Mouse (Mus musculus) MEL (cell line): ENCODE data around the gene Gm21915. TPM values are rescaled to one million over a fixed set of nuclear protein-coding genes. Genes with fewer than 3 reads are reported as not detected.

Experiments used
- DNase-seq: peaks from one replicate; pipeline ENCODE4 v3.0.0; 2011; ENCODE audit warnings: low read depth, low spot score
- H3K27ac ChIP-seq: 2 replicates; pipeline ENCODE4 v1.5.1; 2012; ENCODE audit warnings: low read depth, mild to moderate bottlenecking, control low read depth, low read length, moderate library complexity; ENCODE audit not compliant: control insufficient read depth
- H3K27me3 ChIP-seq, 2 experiments: fragments of 150-350 bp in 1 of 2; sonication (generic) in 1 of 2; 2 replicates each; pipeline ENCODE4 v1.6.1; 2012; ENCODE audit warnings: low read length in 2 of 2, mild to moderate bottlenecking in 2 of 2, improper control_type of control experiment in 1 of 2, moderate library complexity in 1 of 2; ENCODE audit not compliant: insufficient read depth in 2 of 2, control insufficient read depth in 1 of 2
- H3K36me3 ChIP-seq, 2 experiments: 2 replicates each; pipeline ENCODE4 v1.6.1; 2012 to 2014; ENCODE audit warnings: low read length in 2 of 2, improper control_type of control experiment in 1 of 2, inconsistent platforms in 1 of 2, mild to moderate bottlenecking in 1 of 2; ENCODE audit not compliant: insufficient read depth in 2 of 2, control insufficient read depth in 1 of 2
- H3K4me1 ChIP-seq, 2 experiments: fragments of 150-350 bp in 1 of 2; sonication (generic) in 1 of 2; 2 replicates each; pipeline ENCODE4 v1.6.1; 2012; ENCODE audit warnings: low read length in 2 of 2, improper control_type of control experiment in 1 of 2, mild to moderate bottlenecking in 1 of 2; ENCODE audit not compliant: insufficient read depth in 2 of 2, control insufficient read depth in 1 of 2
- H3K4me3 ChIP-seq, 2 experiments: fragments of 150-350 bp in 1 of 2; sonication (generic) in 1 of 2; 2 replicates each; pipeline ENCODE4 v1.5.1; 2012; ENCODE audit warnings: low read depth in 2 of 2, low read length in 2 of 2, mild to moderate bottlenecking in 2 of 2, moderate library complexity in 2 of 2, control low read depth in 1 of 2, improper control_type of control experiment in 1 of 2; ENCODE audit not compliant: control insufficient read depth in 1 of 2, insufficient read depth in 1 of 2
- H3K79me2 ChIP-seq: 2 replicates; pipeline ENCODE4 v1.6.1; 2012; ENCODE audit warnings: mild to moderate bottlenecking, low read length, moderate library complexity; ENCODE audit not compliant: control insufficient read depth, poor library complexity, insufficient read depth
- H3K9ac ChIP-seq: 2 replicates; pipeline ENCODE4 v1.6.1; 2012; ENCODE audit warnings: low read depth, mild to moderate bottlenecking, control low read depth, low read length, moderate library complexity; ENCODE audit not compliant: control insufficient read depth, poor library complexity, severe bottlenecking
- H3K9me3 ChIP-seq: fragments of 150-350 bp; sonication (generic); replicated peaks from 2 replicates; pipeline ENCODE4 v1.6.1; 2012; ENCODE audit warnings: mild to moderate bottlenecking, low read length, improper control_type of control experiment, moderate library complexity; ENCODE audit not compliant: insufficient read depth
- CHD2 ChIP-seq: IDR thresholded peaks from 2 replicates; pipeline ENCODE4 v1.6.1; 2011; ENCODE audit warnings: low read length, improper control_type of control experiment
- CTCF ChIP-seq, 3 experiments: IDR thresholded peaks in 2 of 3; conservative IDR thresholded peaks in 1 of 3; 2 replicates each; pipeline ENCODE4 v1.5.1; 2011 to 2012; ENCODE audit warnings: low read length in 3 of 3, low read depth in 2 of 3, mild to moderate bottlenecking in 2 of 3, improper control_type of control experiment in 1 of 3, inconsistent platforms in 1 of 3, mixed read lengths in 1 of 3, moderate library complexity in 1 of 3; ENCODE audit not compliant: control insufficient read depth in 1 of 3, insufficient read depth in 1 of 3, poor library complexity in 1 of 3, severe bottlenecking in 1 of 3
- E2F4 ChIP-seq: IDR thresholded peaks from 2 replicates; pipeline ENCODE4 v1.6.1; 2011; ENCODE audit warnings: low read depth, low read length, improper control_type of control experiment, borderline replicate concordance
- ELF1 ChIP-seq: IDR thresholded peaks from 2 replicates; pipeline ENCODE4 v1.6.1; 2014; ENCODE audit warnings: low read depth, mild to moderate bottlenecking, inconsistent platforms, low read length, improper control_type of control experiment, moderate library complexity
- EP300 ChIP-seq, 2 experiments: IDR thresholded peaks; 2 replicates each; pipeline ENCODE4 v1.6.1; 2011; ENCODE audit warnings: improper control_type of control experiment in 2 of 2, low read length in 2 of 2, low read depth in 1 of 2, mild to moderate bottlenecking in 1 of 2
- ETS1 ChIP-seq: IDR thresholded peaks from 2 replicates; pipeline ENCODE4 v1.6.1; 2012; ENCODE audit warnings: low read depth, mild to moderate bottlenecking, inconsistent platforms, low read length, improper control_type of control experiment, moderate library complexity
- GABPA ChIP-seq: IDR thresholded peaks from 2 replicates; pipeline ENCODE4 v1.6.1; 2012; ENCODE audit warnings: low read depth, mild to moderate bottlenecking, inconsistent platforms, low read length, improper control_type of control experiment, moderate library complexity
- HCFC1 ChIP-seq: IDR thresholded peaks from 2 replicates; pipeline ENCODE4 v1.6.1; 2012; ENCODE audit warnings: low read depth, mild to moderate bottlenecking, inconsistent platforms, low read length, improper control_type of control experiment, moderate library complexity
- KAT2A ChIP-seq: conservative IDR thresholded peaks from 2 replicates; pipeline ENCODE4 v1.6.1; 2012; ENCODE audit warnings: low read depth, low read length, improper control_type of control experiment, inconsistent platforms
- MAFK ChIP-seq: IDR thresholded peaks from 2 replicates; pipeline ENCODE4 v1.6.1; 2011; ENCODE audit warnings: low read depth, mild to moderate bottlenecking, low read length, improper control_type of control experiment, borderline replicate concordance
- MEF2A ChIP-seq: IDR thresholded peaks from 2 replicates; pipeline ENCODE4 v1.6.1; 2014; ENCODE audit warnings: low read depth, mild to moderate bottlenecking, inconsistent platforms, low read length, improper control_type of control experiment; ENCODE audit not compliant: poor library complexity, insufficient replicate concordance, severe bottlenecking; ENCODE audit errors: extremely low read depth
- MXI1 ChIP-seq: IDR thresholded peaks from 2 replicates; pipeline ENCODE4 v1.6.1; 2011; ENCODE audit warnings: mild to moderate bottlenecking, low read depth, low read length, improper control_type of control experiment
- MYC ChIP-seq: IDR thresholded peaks from 2 replicates; pipeline ENCODE4 v1.6.1; 2011; ENCODE audit warnings: low read depth, mild to moderate bottlenecking, low read length, improper control_type of control experiment, moderate library complexity
- POLR2A ChIP-seq, 2 experiments: IDR thresholded peaks; 2 replicates each; pipeline ENCODE4 v1.6.1; 2011 to 2012; ENCODE audit warnings: low read length in 2 of 2, mild to moderate bottlenecking in 2 of 2, control low read depth in 1 of 2, improper control_type of control experiment in 1 of 2, low read depth in 1 of 2, moderate library complexity in 1 of 2; ENCODE audit not compliant: control insufficient read depth in 1 of 2, insufficient read depth in 1 of 2, poor library complexity in 1 of 2
- POLR2AphosphoS2 ChIP-seq: IDR thresholded peaks from 2 replicates; pipeline ENCODE4 v1.6.1; 2011; ENCODE audit warnings: low read length, improper control_type of control experiment
- POLR2AphosphoS5 ChIP-seq: IDR thresholded peaks from 2 replicates; pipeline ENCODE4 v1.6.1; 2012; ENCODE audit warnings: low read depth, borderline replicate concordance, mild to moderate bottlenecking, inconsistent platforms, low read length, moderate library complexity, mixed read lengths
- RAD21 ChIP-seq: IDR thresholded peaks from 2 replicates; pipeline ENCODE4 v1.6.1; 2011; ENCODE audit warnings: mild to moderate bottlenecking, low read depth, low read length, improper control_type of control experiment
- USF2 ChIP-seq, 2 experiments: IDR thresholded peaks; 2 replicates each; pipeline ENCODE4 v1.6.1; 2011 to 2012; ENCODE audit warnings: improper control_type of control experiment in 2 of 2, low read length in 2 of 2, borderline replicate concordance in 1 of 2, inconsistent platforms in 1 of 2, low read depth in 1 of 2, mild to moderate bottlenecking in 1 of 2; ENCODE audit not compliant: insufficient read depth in 1 of 2
- ZC3H11A ChIP-seq: IDR thresholded peaks from 2 replicates; pipeline ENCODE4 v1.6.1; 2012; ENCODE audit warnings: low read depth, mild to moderate bottlenecking, inconsistent platforms, low read length, improper control_type of control experiment
- ZMIZ1 ChIP-seq: IDR thresholded peaks from 2 replicates; pipeline ENCODE4 v1.6.1; 2012; ENCODE audit warnings: low read depth, mild to moderate bottlenecking, inconsistent platforms, low read length, improper control_type of control experiment, moderate library complexity
- ZNF384 ChIP-seq: IDR thresholded peaks from 2 replicates; pipeline ENCODE4 v1.6.1; 2012; ENCODE audit warnings: low read depth, mild to moderate bottlenecking, inconsistent platforms, low read length, improper control_type of control experiment
- polyA plus RNA-seq, 2 experiments: library from polyadenylated mRNA; stranded (reverse) in 1 of 2; unstranded in 1 of 2; fragments of >175 nt in 1 of 2; fragments of >200 nt in 1 of 2; gene quantifications; 2 replicates each; pipeline versions ENCODE4 v1.2.1 to v1.2.4; 2012; ENCODE audit warnings: low replicate concordance in 2 of 2, low read depth in 1 of 2; ENCODE audit not compliant: insufficient read length in 2 of 2, insufficient read depth in 1 of 2, missing spikeins in 1 of 2
- total RNA-seq: library from RNA; depleted of rRNA; stranded (reverse); fragments of 300-350 nt; gene quantifications from 2 replicates; pipeline ENCODE4 v1.2.3, GENCODE M21; 2012

The Gm21915 gene
- total and polyA plus RNA-seq, 3 experiments, result not detected

GRCm38 (mm10) chr9:40649983-40650382, 20.4 kb upstream of the Gm21915 start (continued):
- no peak for TF ChIP-seq ZNF384

- no peak for DNase-seq
- no peak overlapping the region for H3K9ac ChIP-seq
- H3K27me3 ChIP-seq, result no peaks in the 10 kb centered on the region
- no peaks in the 10 kb centered on the region for H3K9me3 ChIP-seq
- TF ChIP-seq CHD2, result no peak
- no peak for TF ChIP-seq ZC3H11A
- TF ChIP-seq RAD21, result no peak
- no peak for TF ChIP-seq EP300 (IDR thresholded peaks at IDR 0.05; ENCODE audit: low read depth in 1 of 2, low read length in 2 of 2)
- no peak for TF ChIP-seq ZMIZ1
- TF ChIP-seq POLR2A (IDR thresholded peaks at IDR 0.05; ENCODE audit: control insufficient read depth in 1 of 2, insufficient read depth in 1 of 2, low read depth in 1 of 2, low read length in 2 of 2, poor library complexity in 1 of 2), result no peak
- TF ChIP-seq ETS1, result no peak
- TF ChIP-seq GABPA, result no peak
- no peak for TF ChIP-seq MEF2A
- TF ChIP-seq MYC, result no peak
- TF ChIP-seq ELF1, result no peak
- no peak for TF ChIP-seq POLR2AphosphoS2
- TF ChIP-seq E2F4, result no peak
- TF ChIP-seq USF2 (IDR thresholded peaks at IDR 0.05; ENCODE audit: borderline replicate concordance in 1 of 2, insufficient read depth in 1 of 2, low read depth in 1 of 2, low read length in 2 of 2), result no peak
- no peak for TF ChIP-seq CTCF (IDR thresholded peaks at IDR 0.05 in 2 of 3, conservative IDR thresholded peaks at IDR 0.05 in 1 of 3; ENCODE audit: control insufficient read depth in 1 of 3, insufficient read depth in 1 of 3, low read depth in 2 of 3, low read length in 3 of 3, poor library complexity in 1 of 3, severe bottlenecking in 1 of 3)
- TF ChIP-seq KAT2A, result no peak
- TF ChIP-seq POLR2AphosphoS5, result no peak
- TF ChIP-seq MAFK, result no peak
- H3K79me2 ChIP-seq, result no peaks in the 10 kb centered on the region
- H3K4me3 ChIP-seq, result no peak overlapping the region
- no peaks in the 10 kb centered on the region for H3K4me1 ChIP-seq
- no peaks in the 10 kb centered on the region for H3K36me3 ChIP-seq
- no peak overlapping the region for H3K27ac ChIP-seq
Observed at GRCm38 (mm10) chr9:40651239-40651859, 19.1 kb upstream of the Gm21915 start.

- no peak for TF ChIP-seq EP300 (IDR thresholded peaks at IDR 0.05; ENCODE audit: low read depth in 1 of 2, low read length in 2 of 2)
- TF ChIP-seq POLR2AphosphoS2, result no peak
- no peak for TF ChIP-seq E2F4
- TF ChIP-seq ZNF384, result no peak
- TF ChIP-seq MYC, result no peak
- no peak for TF ChIP-seq MXI1
- no peak for TF ChIP-seq HCFC1
- Histone ChIP-seq H3K4me1 (no peaks in the 10 kb centered on the region), H3K9ac (no peak overlapping the region), H3K4me3 (no peak overlapping the region), H3K36me3 (no peaks in the 10 kb centered on the region), H3K9me3 (no peaks in the 10 kb centered on the region), H3K27me3 (no peaks in the 10 kb centered on the region), H3K27ac (no peak overlapping the region), H3K79me2 (no peaks in the 10 kb centered on the region)
- DNase-seq, result no peak
Observed at GRCm38 (mm10) chr9:40652757-40653156, 17.7 kb upstream of the Gm21915 start.
